Mouse (Mus musculus) intestine, embryonic 16.5 days (tissue): ENCODE results near the gene Anxa6. TPM values are rescaled to one million over a fixed set of nuclear protein-coding genes. Genes with fewer than 3 reads are reported as not detected.

Experiments
- ATAC-seq: fragments of 200-750 bp; cut with Nextera tagmentation; 2 replicates; pipeline ENCODE4 v1.8.0; 2017; ENCODE audit warnings: moderate TSS enrichment, moderate library complexity
- H3K27ac ChIP-seq: fragments of 300-500 bp; sonication (generic); 2 replicates; pipeline ENCODE4 v1.5.1; 2014; ENCODE audit warnings: mild to moderate bottlenecking, low read length
- H3K27me3 ChIP-seq: fragments of 300-500 bp; sonication (generic); replicated peaks from 2 replicates; pipeline ENCODE4 v1.6.1; 2014; ENCODE audit warnings: low read length, control low read depth, mixed read lengths; ENCODE audit not compliant: control insufficient read depth, insufficient read depth
- H3K36me3 ChIP-seq: fragments of 300-500 bp; sonication (generic); 2 replicates; pipeline ENCODE4 v1.6.1; 2014; ENCODE audit warnings: low read length, control low read depth; ENCODE audit not compliant: control insufficient read depth, insufficient read depth
- H3K4me1 ChIP-seq: fragments of 300-500 bp; sonication (generic); 2 replicates; pipeline ENCODE4 v1.6.1; 2014; ENCODE audit warnings: low read length, control low read depth, mixed read lengths; ENCODE audit not compliant: control insufficient read depth, insufficient read depth
- H3K4me2 ChIP-seq: fragments of 300-500 bp; sonication (generic); 2 replicates; pipeline ENCODE4 v1.6.1; 2014; ENCODE audit warnings: low read depth, low read length, control low read depth
- H3K4me3 ChIP-seq: fragments of 300-500 bp; sonication (generic); 2 replicates; pipeline ENCODE4 v1.5.1; 2014; ENCODE audit warnings: mild to moderate bottlenecking, low read length
- H3K9ac ChIP-seq: fragments of 300-500 bp; sonication (generic); 2 replicates; pipeline ENCODE4 v1.6.1; 2014; ENCODE audit warnings: low read depth, low read length
- H3K9me3 ChIP-seq: fragments of 300-500 bp; sonication (generic); 2 replicates; pipeline ENCODE4 v1.6.1; 2016; ENCODE audit warnings: low read length, control low read depth; ENCODE audit not compliant: control insufficient read depth
- WGBS: fragments of 180-500 bp; shearing (Covaris S2); extraction: QIAGEN DNeasy Blood & Tissue Kit; methylation state at CpG from one replicate; pipeline ENCODE4 v1.1.7; 2014; 5-methylcytosine and 5-hydroxymethylcytosine counted together
- polyA plus RNA-seq: library from polyadenylated mRNA; unstranded; fragments of >200 nt; fragmentation: Nextera tagmentation; extraction: Ambion mirVana; gene quantifications from 2 replicates; pipeline ENCODE4 v1.2.1, GENCODE M21; 2015

Gene Anxa6
- polyA plus RNA-seq, 1 experiment from 2014 or later, result 247 TPM

GRCm38 (mm10) chr11:55036601-55037000, 3.4 kb upstream of the Anxa6 start:
- no peak for ATAC-seq
- Histone ChIP-seq H3K27ac (no peak overlapping the region), H3K4me1 (peaks cover 7% of the 10 kb centered on the region), H3K9ac (no peak overlapping the region), H3K27me3 (no peaks in the 10 kb centered on the region), H3K4me3 (no peak overlapping the region), H3K9me3 (no peaks in the 10 kb centered on the region), H3K4me2 (no peak overlapping the region), H3K36me3 (no peaks in the 10 kb centered on the region)
- WGBS, result 38% methylated on average over 3 of the region's 3 CpGs

GRCm38 (mm10) chr11:55032286-55032685, 959 bp downstream of the Anxa6 start:
- WGBS, result 16% methylated on average over 5 of the region's 5 CpGs
- Histone ChIP-seq H3K9ac (peak overlapping the region; percentile 85), H3K9me3 (no peaks in the 10 kb centered on the region), H3K36me3 (no peaks in the 10 kb centered on the region), H3K27ac (peak overlapping the region; percentile 97), H3K4me3 (peak overlapping the region; percentile 78), H3K4me1 (peaks cover 31% of the 10 kb centered on the region), H3K4me2 (peak overlapping the region; percentile 92), H3K27me3 (no peaks in the 10 kb centered on the region)
- ATAC-seq, result no peak

- H3K27ac ChIP-seq, result peak overlapping the region; percentile 97
- H3K9me3 ChIP-seq, result no peaks in the 10 kb centered on the region
- H3K4me3 ChIP-seq, result peak overlapping the region; percentile 78
- no peaks in the 10 kb centered on the region for H3K36me3 ChIP-seq
- no peak for ATAC-seq
- H3K27me3 ChIP-seq, result no peaks in the 10 kb centered on the region
- peak overlapping the region; percentile 85 for H3K9ac ChIP-seq
- peak overlapping the region; percentile 92 for H3K4me2 ChIP-seq
- WGBS, result 15% methylated on average over 1 of the region's 4 CpGs
- H3K4me1 ChIP-seq, result peaks cover 35% of the 10 kb centered on the region
Observed at GRCm38 (mm10) chr11:55031991-55032280, 1.3 kb downstream of the Anxa6 start.

GRCm38 (mm10) chr11:55031211-55031990, 1.8 kb downstream of the Anxa6 start:
- H3K4me1 ChIP-seq, result peaks cover 40% of the 10 kb centered on the region
- H3K9ac ChIP-seq, result peak overlapping the region; percentile 85
- 26% methylated on average over 10 of the region's 10 CpGs for whole genome bisulfite sequencing
- H3K9me3 ChIP-seq, result no peaks in the 10 kb centered on the region
- H3K36me3 ChIP-seq, result no peaks in the 10 kb centered on the region
- peak overlapping the region; percentile 78 for H3K4me3 ChIP-seq
- peak overlapping the region; percentile 97 for H3K27ac ChIP-seq
- peak overlapping the region; percentile 92 for H3K4me2 ChIP-seq
- no peaks in the 10 kb centered on the region for H3K27me3 ChIP-seq
- ATAC-seq, result peak; percentile 34

GRCm38 (mm10) chr11:55028509-55028908, 4.7 kb downstream of the Anxa6 start:
- Histone ChIP-seq H3K4me2 (no peak overlapping the region), H3K9me3 (no peaks in the 10 kb centered on the region), H3K36me3 (no peaks in the 10 kb centered on the region), H3K4me1 (peaks cover 62% of the 10 kb centered on the region), H3K27ac (peak overlapping the region; percentile 61), H3K9ac (no peak overlapping the region), H3K4me3 (no peak overlapping the region), H3K27me3 (no peaks in the 10 kb centered on the region)
- WGBS, result 50% methylated on average over 2 of the region's 2 CpGs
- ATAC-seq, result no peak

GRCm38 (mm10) chr11:55027204-55027855, 5.9 kb downstream of the Anxa6 start:
- H3K4me1 ChIP-seq, result peaks cover 71% of the 10 kb centered on the region
- no peaks in the 10 kb centered on the region for H3K36me3 ChIP-seq
- 63% methylated on average over 2 of the region's 2 CpGs for WGBS
- H3K27ac ChIP-seq, result peak overlapping the region; percentile 61
- no peaks in the 10 kb centered on the region for H3K9me3 ChIP-seq
- 0 out of 2 replicates have a peak, but pooled peaks have one; percentile 11 for ATAC-seq
- H3K4me3 ChIP-seq, result no peak overlapping the region
- peak overlapping the region; percentile 20 for H3K4me2 ChIP-seq
- H3K9ac ChIP-seq, result no peak overlapping the region
- no peaks in the 10 kb centered on the region for H3K27me3 ChIP-seq

GRCm38 (mm10) chr11:55025896-55026295, 7.3 kb downstream of the Anxa6 start:
- H3K4me2 ChIP-seq, result no peak overlapping the region
- H3K9me3 ChIP-seq, result no peaks in the 10 kb centered on the region
- peaks cover 79% of the 10 kb centered on the region for H3K4me1 ChIP-seq
- no peak overlapping the region for H3K27ac ChIP-seq
- ATAC-seq, result no peak
- no peak overlapping the region for H3K4me3 ChIP-seq
- H3K36me3 ChIP-seq, result no peaks in the 10 kb centered on the region
- WGBS, result 83% methylated on average over 4 of the region's 4 CpGs
- no peak overlapping the region for H3K9ac ChIP-seq
- no peaks in the 10 kb centered on the region for H3K27me3 ChIP-seq

- Histone ChIP-seq H3K9ac (peak overlapping the region; percentile 46), H3K4me3 (peak overlapping the region; percentile 16; the same call in 1 of the 2 replicates), H3K27ac (peak overlapping the region; percentile 96), H3K4me2 (peak overlapping the region; percentile 36), H3K36me3 (no peaks in the 10 kb centered on the region), H3K4me1 (peaks cover 82% of the 10 kb centered on the region), H3K27me3 (no peaks in the 10 kb centered on the region), H3K9me3 (no peaks in the 10 kb centered on the region)
- no peak; the same call in 1 of the 2 replicates for ATAC-seq
- WGBS, result 37% methylated on average over 3 of the region's 3 CpGs
Observed at GRCm38 (mm10) chr11:55023583-55023982, 9.7 kb downstream of the Anxa6 start.

- H3K27ac ChIP-seq, result peak overlapping the region; percentile 96
- 6% methylated on average over 10 of the region's 10 CpGs for WGBS
- peak overlapping the region; percentile 46 for H3K9ac ChIP-seq
- H3K27me3 ChIP-seq, result no peaks in the 10 kb centered on the region
- no peaks in the 10 kb centered on the region for H3K36me3 ChIP-seq
- H3K9me3 ChIP-seq, result no peaks in the 10 kb centered on the region
- H3K4me2 ChIP-seq, result peak overlapping the region; percentile 36
- peak overlapping the region; percentile 16; the same call in 1 of the 2 replicates for H3K4me3 ChIP-seq
- ATAC-seq, result peak; percentile 88
- peaks cover 79% of the 10 kb centered on the region for H3K4me1 ChIP-seq
Observed at GRCm38 (mm10) chr11:55023049-55023564, 10.1 kb downstream of the Anxa6 start.
